Mouse (Mus musculus): ENCODE measurements at regions not wholly inside any gene's neighbourhood (a gene's known extent, or its start where the extent isn't known, plus 50 kb on each side); places are given as distances from the start of the nearest gene placed in this dataset.
A peak's percentile ranks its signal among the peaks of the same experiment; 100 is the strongest.

DNA sequence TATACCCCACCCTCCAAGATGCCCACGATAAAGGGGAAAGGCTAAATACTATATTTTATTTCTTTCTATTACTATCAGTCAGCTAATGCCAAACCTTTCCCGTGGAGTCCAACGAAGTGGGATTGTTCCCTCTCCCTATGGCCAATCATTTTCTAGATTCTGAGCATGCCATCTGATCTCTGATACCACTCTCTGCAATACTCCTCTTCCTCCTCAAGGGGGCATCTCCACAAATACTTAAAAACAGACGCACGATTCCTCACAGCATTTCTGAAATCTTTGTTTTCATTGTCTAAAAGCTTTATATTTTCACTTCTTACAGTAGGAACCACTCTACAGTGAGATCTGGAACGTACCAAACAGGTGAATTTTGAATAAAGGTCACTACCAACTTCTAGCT lies 270.8 kb downstream of the Pdha2 start:
- Histone ChIP-seq H3K36me3 (ENCODE audit: control insufficient read depth, insufficient read depth, low read length) (no peaks in the 10 kb centered on the region), H3K9ac (ENCODE audit: low read length) (no peak overlapping the region), H3K27ac (ENCODE audit: low read depth, low read length) (no peak overlapping the region), H3K9me3 (replicated peaks; ENCODE audit: control insufficient read depth, low read length) (no peaks in the 10 kb centered on the region), H3K27me3 (replicated peaks; ENCODE audit: control insufficient read depth, insufficient read depth, low read length) (no peaks in the 10 kb centered on the region), H3K4me2 (ENCODE audit: low read length) (no peak overlapping the region), H3K4me3 (ENCODE audit: low read depth, low read length) (no peak overlapping the region), H3K4me1 (ENCODE audit: control insufficient read depth, insufficient read depth, low read length) (no peaks in the 10 kb centered on the region)
- no peak for DNase-seq (ENCODE audit: low spot score)
- ATAC-seq = no peak
- 89% methylated on average over 6 of the region's 6 CpGs for WGBS

DNA sequence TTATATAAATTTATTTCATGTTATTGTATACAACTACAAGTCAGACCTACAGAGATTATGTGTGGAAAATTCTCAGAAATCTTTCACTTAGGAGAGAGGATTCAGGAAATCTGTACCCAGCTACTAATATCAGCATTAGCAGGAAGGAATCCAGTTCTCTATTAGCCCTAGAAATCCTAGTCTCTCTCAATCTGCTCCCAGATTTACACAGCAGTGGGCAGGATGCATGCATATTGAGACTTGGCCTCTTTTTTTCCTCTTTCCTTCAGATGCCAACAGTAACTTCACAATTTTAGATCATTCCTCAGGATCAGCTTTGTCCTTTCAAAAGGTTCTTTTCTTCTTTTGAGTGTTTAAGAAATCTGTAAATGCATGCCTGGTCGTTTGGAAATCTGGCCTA lies 279.0 kb downstream of the Pdha2 start:
- 37% methylated on average over 1 of the region's 1 CpGs for WGBS
- Histone ChIP-seq H3K9me3 (replicated peaks; ENCODE audit: control insufficient read depth, low read length) (no peaks in the 10 kb centered on the region), H3K4me2 (ENCODE audit: low read length) (no peak overlapping the region), H3K9ac (ENCODE audit: low read length) (no peak overlapping the region), H3K36me3 (ENCODE audit: control insufficient read depth, insufficient read depth, low read length) (no peaks in the 10 kb centered on the region), H3K27ac (ENCODE audit: low read depth, low read length) (no peak overlapping the region), H3K4me1 (ENCODE audit: control insufficient read depth, insufficient read depth, low read length) (no peaks in the 10 kb centered on the region), H3K4me3 (ENCODE audit: low read depth, low read length) (no peak overlapping the region), H3K27me3 (replicated peaks; ENCODE audit: control insufficient read depth, insufficient read depth, low read length) (no peaks in the 10 kb centered on the region)
- no peak for DNase-seq (ENCODE audit: low spot score)
- ATAC-seq = no peak

DNA sequence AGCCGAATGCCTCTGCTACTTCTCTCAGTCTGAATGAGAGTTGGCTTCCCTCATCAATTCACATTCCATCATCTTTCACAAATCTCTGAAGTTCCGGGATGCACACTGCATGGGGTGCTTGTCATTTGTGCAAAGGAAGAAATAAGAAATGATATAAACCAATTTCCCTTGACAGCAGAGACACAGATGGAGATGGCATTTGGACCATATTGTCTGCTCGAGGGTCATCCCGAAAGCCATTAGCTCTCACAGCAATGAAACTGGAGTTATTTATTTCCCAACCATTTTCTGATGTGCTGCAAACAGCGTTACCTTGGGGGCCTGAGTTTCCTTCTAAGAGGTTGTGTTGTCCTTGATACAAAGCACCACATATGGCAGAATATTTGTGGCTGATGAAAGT lies 285.5 kb downstream of the Pdha2 start:
- WGBS = 88% methylated on average over 5 of the region's 5 CpGs
- H3K4me1 ChIP-seq (ENCODE audit: control insufficient read depth, insufficient read depth, low read length) = no peaks in the 10 kb centered on the region
- no peak for ATAC-seq
- H3K9ac ChIP-seq (ENCODE audit: low read length) = no peak overlapping the region
- no peaks in the 10 kb centered on the region for H3K9me3 ChIP-seq (replicated peaks; ENCODE audit: control insufficient read depth, low read length)
- H3K4me2 ChIP-seq (ENCODE audit: low read length) = no peak overlapping the region
- no peaks in the 10 kb centered on the region for H3K36me3 ChIP-seq (ENCODE audit: control insufficient read depth, insufficient read depth, low read length)
- H3K27ac ChIP-seq (ENCODE audit: low read depth, low read length) = no peak overlapping the region
- no peak for DNase-seq (ENCODE audit: low spot score)
- H3K4me3 ChIP-seq (ENCODE audit: low read depth, low read length) = no peak overlapping the region
- no peaks in the 10 kb centered on the region for H3K27me3 ChIP-seq (replicated peaks; ENCODE audit: control insufficient read depth, insufficient read depth, low read length)

DNA sequence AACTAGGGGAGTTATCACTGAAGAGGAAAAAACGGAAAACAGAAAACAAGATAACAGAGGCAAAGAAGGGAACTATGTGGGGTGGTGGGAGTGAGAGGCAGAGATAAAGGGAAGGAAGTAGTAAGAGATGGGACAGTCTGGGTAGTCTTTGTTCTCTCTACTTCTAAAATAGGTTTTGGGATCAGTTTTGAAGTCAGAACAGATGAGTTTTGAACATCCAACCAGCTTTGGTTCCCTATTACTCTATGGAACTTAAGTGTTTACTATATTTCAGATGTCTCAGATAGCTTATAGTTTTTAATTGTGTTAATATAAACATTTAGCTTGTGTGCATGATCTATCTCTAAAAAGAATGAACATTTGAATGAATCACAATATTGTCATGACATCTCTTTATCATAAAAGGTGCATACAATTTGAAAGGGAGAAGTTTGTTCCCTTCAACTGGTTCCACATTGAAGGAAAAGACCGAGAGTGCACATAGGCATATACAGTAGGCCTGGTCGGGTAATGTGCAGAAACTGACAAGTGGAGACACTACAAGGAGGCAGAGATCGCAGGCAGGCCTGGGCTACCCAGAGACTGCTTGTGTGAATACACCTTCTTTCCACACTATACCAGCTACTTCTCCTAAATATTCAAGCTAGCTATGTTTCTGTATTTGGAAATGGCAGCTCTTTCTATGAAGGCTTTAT lies 335.8 kb downstream of the Pdha2 start:
- no peaks in the 10 kb centered on the region for H3K36me3 ChIP-seq (ENCODE audit: control insufficient read depth, insufficient read depth, low read length)
- no peak for ATAC-seq
- DNase-seq (ENCODE audit: low spot score) = no peak
- no peaks in the 10 kb centered on the region for H3K27me3 ChIP-seq (replicated peaks; ENCODE audit: control insufficient read depth, insufficient read depth, low read length)
- H3K27ac ChIP-seq (ENCODE audit: low read depth, low read length) = no peak overlapping the region
- WGBS = 93% methylated on average over 4 of the region's 4 CpGs
- no peak overlapping the region for H3K4me3 ChIP-seq (ENCODE audit: low read depth, low read length)
- no peak overlapping the region for H3K9ac ChIP-seq (ENCODE audit: low read length)
- no peaks in the 10 kb centered on the region for H3K4me1 ChIP-seq (ENCODE audit: control insufficient read depth, insufficient read depth, low read length)
- H3K9me3 ChIP-seq (replicated peaks; ENCODE audit: control insufficient read depth, low read length) = no peaks in the 10 kb centered on the region
- no peak overlapping the region for H3K4me2 ChIP-seq (ENCODE audit: low read length)

- no peak for ATAC-seq
- H3K9ac ChIP-seq (ENCODE audit: low read length) = no peak overlapping the region
- no peaks in the 10 kb centered on the region for H3K4me1 ChIP-seq (ENCODE audit: control insufficient read depth, insufficient read depth, low read length)
- H3K27me3 ChIP-seq (replicated peaks; ENCODE audit: control insufficient read depth, insufficient read depth, low read length) = no peaks in the 10 kb centered on the region
- WGBS = 72% methylated on average over 4 of the region's 4 CpGs
- no peaks in the 10 kb centered on the region for H3K36me3 ChIP-seq (ENCODE audit: control insufficient read depth, insufficient read depth, low read length)
- H3K4me3 ChIP-seq (ENCODE audit: low read depth, low read length) = no peak overlapping the region
- no peaks in the 10 kb centered on the region for H3K9me3 ChIP-seq (replicated peaks; ENCODE audit: control insufficient read depth, low read length)
- no peak overlapping the region for H3K27ac ChIP-seq (ENCODE audit: low read depth, low read length)
- no peak for DNase-seq (ENCODE audit: low spot score)
- H3K4me2 ChIP-seq (ENCODE audit: low read length) = no peak overlapping the region
Observed at GRCm38 (mm10) chr3:140875500-140876200, 336.5 kb downstream of the Pdha2 start.

DNA sequence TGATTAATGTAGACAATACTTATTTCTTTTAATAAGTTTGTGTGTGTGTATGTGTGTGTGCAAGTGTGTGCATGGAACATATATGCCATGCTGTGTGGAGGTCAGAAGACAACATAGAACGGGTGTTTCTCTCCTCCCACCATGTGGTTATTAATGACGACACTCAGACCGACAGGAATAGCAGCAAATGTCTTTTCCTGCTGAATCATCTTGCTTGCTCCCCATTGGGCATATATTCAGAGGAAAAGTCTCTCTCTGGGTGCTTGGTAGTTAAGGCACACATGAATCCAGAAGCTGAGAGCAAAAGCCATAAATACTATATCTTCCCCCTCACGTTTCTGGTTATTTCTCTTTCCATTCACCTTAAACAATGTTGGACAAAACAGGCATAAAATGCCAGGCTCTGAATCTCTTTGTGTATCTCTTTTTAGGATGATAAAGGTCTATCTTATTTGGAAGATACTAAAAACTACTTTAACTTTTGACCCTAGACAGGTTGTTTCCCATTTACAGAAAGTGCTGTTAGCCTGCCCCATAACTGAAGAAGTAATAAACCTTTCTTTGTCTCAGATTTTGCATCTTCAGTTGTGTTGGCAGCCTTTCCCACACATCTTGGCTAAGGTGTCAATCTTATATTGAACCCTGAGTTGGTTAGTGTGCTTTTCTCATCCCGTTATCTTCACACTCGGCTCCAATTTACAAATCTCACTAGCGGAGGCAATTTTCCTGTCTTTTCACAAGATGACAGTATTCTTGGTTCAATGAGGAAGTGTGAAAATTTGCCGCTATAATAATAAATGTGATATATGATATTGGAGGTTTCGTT lies 337.9 kb downstream of the Pdha2 start:
- DNase-seq (ENCODE audit: low spot score) = peak; percentile 30
- WGBS = 76% methylated on average over 9 of the region's 9 CpGs
- Histone ChIP-seq H3K9ac (ENCODE audit: low read length) (no peak overlapping the region), H3K36me3 (ENCODE audit: control insufficient read depth, insufficient read depth, low read length) (no peaks in the 10 kb centered on the region), H3K4me3 (ENCODE audit: low read depth, low read length) (no peak overlapping the region), H3K27ac (ENCODE audit: low read depth, low read length) (no peak overlapping the region), H3K4me1 (ENCODE audit: control insufficient read depth, insufficient read depth, low read length) (no peaks in the 10 kb centered on the region), H3K9me3 (replicated peaks; ENCODE audit: control insufficient read depth, low read length) (no peaks in the 10 kb centered on the region), H3K4me2 (ENCODE audit: low read length) (no peak overlapping the region), H3K27me3 (replicated peaks; ENCODE audit: control insufficient read depth, insufficient read depth, low read length) (no peaks in the 10 kb centered on the region)
- no peak for ATAC-seq

DNA sequence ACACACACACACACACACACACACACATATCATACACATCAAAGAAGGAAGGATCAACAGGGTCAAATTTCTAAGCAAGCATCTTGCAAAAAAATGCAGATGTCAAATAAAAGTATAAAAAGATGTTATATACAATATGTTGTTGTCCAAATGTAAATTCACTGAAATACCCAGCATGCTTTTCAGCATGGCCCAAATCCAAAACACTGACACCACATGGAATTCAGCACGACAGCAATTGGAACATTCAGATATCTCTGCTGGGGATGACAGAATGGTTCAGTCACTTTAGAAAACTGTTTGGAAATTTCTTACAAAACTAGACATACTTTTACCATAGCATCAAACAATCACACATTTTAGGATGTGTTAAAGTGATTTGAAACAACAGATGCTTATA lies 339.6 kb downstream of the Pdha2 start:
- Histone ChIP-seq H3K4me3 (ENCODE audit: low read depth, low read length) (no peak overlapping the region), H3K9ac (ENCODE audit: low read length) (no peak overlapping the region), H3K4me2 (ENCODE audit: low read length) (no peak overlapping the region), H3K27ac (ENCODE audit: low read depth, low read length) (no peak overlapping the region), H3K4me1 (ENCODE audit: control insufficient read depth, insufficient read depth, low read length) (no peaks in the 10 kb centered on the region), H3K36me3 (ENCODE audit: control insufficient read depth, insufficient read depth, low read length) (no peaks in the 10 kb centered on the region), H3K27me3 (replicated peaks; ENCODE audit: control insufficient read depth, insufficient read depth, low read length) (no peaks in the 10 kb centered on the region), H3K9me3 (replicated peaks; ENCODE audit: control insufficient read depth, low read length) (no peaks in the 10 kb centered on the region)
- 66% methylated on average over 1 of the region's 1 CpGs for WGBS
- DNase-seq (ENCODE audit: low spot score) (no peak), ATAC-seq (no peak)

DNA sequence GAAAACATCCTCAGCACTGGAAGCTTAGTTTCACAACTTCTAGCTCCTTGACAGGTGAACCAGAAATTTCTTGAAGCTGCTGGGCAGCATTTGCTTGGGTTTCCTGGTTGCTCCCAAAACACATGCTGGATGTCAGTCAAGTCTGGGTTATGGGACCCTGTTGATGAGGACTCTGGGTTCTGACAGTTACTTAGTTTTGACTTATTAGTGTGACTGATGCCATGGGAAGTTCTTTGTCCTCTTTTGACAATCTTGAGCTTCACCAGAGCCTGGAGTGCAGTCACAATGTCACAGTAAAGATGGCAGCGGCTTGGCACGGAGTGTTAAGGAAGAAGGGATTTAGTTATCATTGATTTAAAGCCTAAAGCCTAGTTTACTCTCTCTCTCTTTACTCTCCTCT lies 340.9 kb downstream of the Pdha2 start:
- Histone ChIP-seq H3K4me1 (ENCODE audit: control insufficient read depth, insufficient read depth, low read length) (no peaks in the 10 kb centered on the region), H3K9me3 (replicated peaks; ENCODE audit: control insufficient read depth, low read length) (no peaks in the 10 kb centered on the region), H3K4me3 (ENCODE audit: low read depth, low read length) (no peak overlapping the region), H3K4me2 (ENCODE audit: low read length) (no peak overlapping the region), H3K9ac (ENCODE audit: low read length) (no peak overlapping the region), H3K27me3 (replicated peaks; ENCODE audit: control insufficient read depth, insufficient read depth, low read length) (no peaks in the 10 kb centered on the region), H3K27ac (ENCODE audit: low read depth, low read length) (no peak overlapping the region), H3K36me3 (ENCODE audit: control insufficient read depth, insufficient read depth, low read length) (no peaks in the 10 kb centered on the region)
- DNase-seq (ENCODE audit: low spot score) = no peak
- ATAC-seq = no peak
- WGBS = 100% methylated on average over 2 of the region's 2 CpGs

DNA sequence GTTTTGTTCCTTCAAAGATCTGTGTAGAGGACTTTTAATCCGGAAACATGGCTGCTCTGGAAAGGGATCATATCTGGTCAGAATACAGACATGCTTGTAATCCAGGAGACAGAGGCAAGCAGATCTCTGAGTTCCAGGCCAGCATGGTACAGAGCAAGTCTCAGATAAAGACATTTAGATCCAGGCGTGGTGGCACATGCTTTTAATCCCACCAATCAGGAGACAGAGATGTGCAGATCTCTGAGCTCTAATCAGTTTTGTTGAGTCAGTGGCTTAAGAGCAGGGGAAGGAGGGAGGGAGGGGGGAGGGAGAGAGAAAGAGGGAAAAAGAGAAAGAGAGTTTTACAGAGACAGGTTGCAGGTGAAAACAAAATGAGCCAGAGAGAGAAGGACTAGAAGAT lies 372.0 kb downstream of the Pdha2 start:
- Histone ChIP-seq H3K4me3 (ENCODE audit: low read depth, low read length) (no peak overlapping the region), H3K36me3 (ENCODE audit: control insufficient read depth, insufficient read depth, low read length) (no peaks in the 10 kb centered on the region), H3K9ac (ENCODE audit: low read length) (no peak overlapping the region), H3K27ac (ENCODE audit: low read depth, low read length) (no peak overlapping the region), H3K4me2 (ENCODE audit: low read length) (no peak overlapping the region), H3K4me1 (ENCODE audit: control insufficient read depth, insufficient read depth, low read length) (no peaks in the 10 kb centered on the region), H3K27me3 (replicated peaks; ENCODE audit: control insufficient read depth, insufficient read depth, low read length) (no peaks in the 10 kb centered on the region), H3K9me3 (replicated peaks; ENCODE audit: control insufficient read depth, low read length) (no peaks in the 10 kb centered on the region)
- 79% methylated on average over 2 of the region's 2 CpGs for WGBS
- DNase-seq (ENCODE audit: low spot score) (no peak), ATAC-seq (no peak)

Measured in forebrain, embryonic 14.5 days (tissue).